30 mouse cellular contexts compared by ENCODE assay signal in the genomic region with DNA sequence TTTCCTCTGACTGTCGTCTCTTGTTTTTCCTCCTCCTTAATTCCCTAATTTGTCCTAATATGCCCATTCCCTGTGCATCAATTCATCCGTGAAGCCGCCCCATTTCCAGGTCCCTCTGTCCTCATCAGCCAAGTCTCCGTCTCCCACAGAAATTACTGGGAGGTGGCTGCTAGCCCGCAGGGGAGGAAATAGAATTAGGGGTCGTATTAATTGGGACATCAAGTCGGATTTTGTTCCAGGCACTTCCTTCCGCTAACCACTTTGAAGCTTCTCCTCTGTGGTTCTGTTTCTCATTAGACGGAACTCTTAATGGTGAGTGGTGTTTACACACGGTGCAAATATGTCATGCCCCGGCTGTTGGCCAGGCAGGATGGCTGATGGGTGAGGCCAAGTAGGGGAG.
DNase-seq lines count a peak whose midpoint lies in the region; ATAC-seq lines count a peak whose summit lies in the region.
"Had no signal": no experiment of that assay in that cellular context is flagged by ENCODE, and none has a peak within 500 bp of the region (broad histone marks: within the 10 kb centered on the region; RNA-seq: fewer than 3 reads in every experiment).

No protein-coding gene starts in this region.

- no peak overlapping the region for H3K9ac ChIP-seq in hindbrain, embryonic 12.5 days
- no peak overlapping the region for H3K9ac ChIP-seq in midbrain, embryonic 11.5 days (ENCODE audit: low read length)
- H3K9ac ChIP-seq: embryonic facial prominence, embryonic 12.5 days; forebrain, embryonic 12.5 days; forebrain, embryonic 15.5 days; heart, embryonic 13.5 days; intestine, embryonic 15.5 days had no signal

- 40% methylated on average over 11 of the region's 11 CpGs for WGBS in embryonic facial prominence, embryonic 10.5 days
- 70% methylated on average over 11 of the region's 11 CpGs for WGBS in hindbrain, embryonic 12.5 days
- 82% methylated on average over 11 of the region's 11 CpGs for WGBS in midbrain, embryonic 11.5 days

- H3K27me3 ChIP-seq in embryonic facial prominence, embryonic 10.5 days (replicated peaks; ENCODE audit: low read depth, poor library complexity, severe bottlenecking), result peaks cover 65% of the 10 kb centered on the region
- no peaks in the 10 kb centered on the region for H3K27me3 ChIP-seq in hindbrain, embryonic 12.5 days
- no peaks in the 10 kb centered on the region for H3K27me3 ChIP-seq in midbrain, embryonic 11.5 days (ENCODE audit: control insufficient read depth, insufficient read depth, low read length)
- H3K27me3 ChIP-seq: CH12.LX; forebrain, embryonic 12.5 days; forebrain, embryonic 15.5 days; intestine, embryonic 15.5 days had no signal

- H3K4me1 ChIP-seq in embryonic facial prominence, embryonic 10.5 days, result peaks cover 48% of the 10 kb centered on the region
- no peaks in the 10 kb centered on the region for H3K4me1 ChIP-seq in hindbrain, embryonic 12.5 days
- no peaks in the 10 kb centered on the region for H3K4me1 ChIP-seq in midbrain, embryonic 11.5 days (ENCODE audit: control insufficient read depth, insufficient read depth, low read length)
- H3K4me1 ChIP-seq: forebrain, embryonic 12.5 days; forebrain, embryonic 15.5 days; heart, embryonic 13.5 days; intestine, embryonic 15.5 days had no signal

- no peaks in the 10 kb centered on the region for H3K36me3 ChIP-seq in embryonic facial prominence, embryonic 10.5 days (replicated peaks)
- no peaks in the 10 kb centered on the region for H3K36me3 ChIP-seq in hindbrain, embryonic 12.5 days
- H3K36me3 ChIP-seq in midbrain, embryonic 11.5 days (ENCODE audit: control insufficient read depth, insufficient read depth, low read length), result no peaks in the 10 kb centered on the region
- H3K36me3 ChIP-seq: embryonic facial prominence, embryonic 12.5 days; forebrain, embryonic 12.5 days; forebrain, embryonic 15.5 days; G1E; heart, embryonic 10.5 days; heart, embryonic 13.5 days; intestine, embryonic 15.5 days had no signal

- peak; percentile 12 for DNase-seq in MN1 (ENCODE audit: low spot score)
- peak; percentile 54 for DNase-seq in embryonic facial prominence, embryonic 10.5 days (ENCODE audit: low spot score)
- peak; percentile 35 for DNase-seq in forelimb bud, embryonic 11.5 days (ENCODE audit: low read depth, low spot score)
- DNase-seq in midbrain, embryonic 11.5 days (ENCODE audit: low spot score, missing footprints), result no peak
- no peak for DNase-seq in right cerebral cortex, postnatal 36 days (ENCODE audit: low spot score in 2 of 2)
- DNase-seq: adrenal gland, adult 8-10 months; adrenal gland, postnatal 25 days; B cell, adult 2 months; cerebellum, adult 11-12 months; cerebellum, adult 8-10 months; cerebellum, postnatal 10 days; cerebellum, postnatal 36 days; embryo, embryonic 11 days; gastrocnemius, postnatal 10 days; gastrocnemius, postnatal 36 days; heart, adult 2 months; heart, postnatal 14 days; heart, postnatal 4 days had no signal

- H3K27ac ChIP-seq in embryonic facial prominence, embryonic 10.5 days (replicated peaks), result no peak overlapping the region
- H3K27ac ChIP-seq in hindbrain, embryonic 12.5 days, result no peak overlapping the region
- no peak overlapping the region for H3K27ac ChIP-seq in midbrain, embryonic 11.5 days (ENCODE audit: low read depth, low read length)
- H3K27ac ChIP-seq: embryonic facial prominence, embryonic 12.5 days; forebrain, embryonic 12.5 days; forebrain, embryonic 15.5 days; heart, adult 2 months; heart, embryonic 10.5 days; heart, embryonic 13.5 days; intestine, embryonic 15.5 days had no signal

- H3K4me3 ChIP-seq in embryonic facial prominence, embryonic 10.5 days, result no peak overlapping the region
- H3K4me3 ChIP-seq in hindbrain, embryonic 12.5 days, result no peak overlapping the region
- no peak overlapping the region for H3K4me3 ChIP-seq in midbrain, embryonic 11.5 days (ENCODE audit: low read depth, low read length)
- H3K4me3 ChIP-seq: embryonic facial prominence, embryonic 12.5 days; erythroblast, embryonic 14.5 days; forebrain, embryonic 12.5 days; forebrain, embryonic 15.5 days; heart, adult 2 months; heart, embryonic 10.5 days; heart, embryonic 13.5 days; intestine, embryonic 15.5 days had no signal

- no peak for ATAC-seq in hindbrain, embryonic 12.5 days (ENCODE audit: low FRiP score)
- no peak for ATAC-seq in midbrain, embryonic 11.5 days (ENCODE audit: low FRiP score)
- ATAC-seq: activated CD4-positive, CD25-positive, alpha-beta regulatory T cell, adult 4 months; forebrain, embryonic 15.5 days; hindbrain, embryonic 16.5 days; intestine, embryonic 15.5 days had no signal

- no peak overlapping the region for H3K4me2 ChIP-seq in hindbrain, embryonic 12.5 days (replicated peaks)
- H3K4me2 ChIP-seq in midbrain, embryonic 11.5 days, result no peak overlapping the region
- H3K4me2 ChIP-seq: embryonic facial prominence, embryonic 12.5 days; forebrain, embryonic 12.5 days; forebrain, embryonic 15.5 days; heart, embryonic 13.5 days; intestine, embryonic 15.5 days had no signal

- H3K9me3 ChIP-seq in embryonic facial prominence, embryonic 10.5 days, result peaks cover 9% of the 10 kb centered on the region
- peaks cover 5% of the 10 kb centered on the region; the same call in 1 of the 2 replicates for H3K9me3 ChIP-seq in hindbrain, embryonic 12.5 days (replicated peaks)
- no peaks in the 10 kb centered on the region for H3K9me3 ChIP-seq in midbrain, embryonic 11.5 days (ENCODE audit: control insufficient read depth, low read length)
- H3K9me3 ChIP-seq: forebrain, embryonic 12.5 days; forebrain, embryonic 15.5 days; intestine, embryonic 15.5 days had no signal

Comparison
In these comparisons a context has a peak if more than half of its experiments do, and no peak if none do; other contexts are left out.
1. DNase-seq: peak in MN1 (single experiment), embryonic facial prominence, embryonic 10.5 days (single experiment) and forelimb bud, embryonic 11.5 days (single experiment); none in midbrain, embryonic 11.5 days (single experiment) and right cerebral cortex, postnatal 36 days (0 of 2).